Mouse (Mus musculus): ENCODE measurements around the gene G6pd2. TPM values are rescaled to one million over a fixed set of nuclear protein-coding genes. Genes with fewer than 3 reads are reported as not detected.

G6pd2 gene
- not detected in 2 replicates for total RNA-seq (2021)
- long read RNA-seq = 0 reads

DNA sequence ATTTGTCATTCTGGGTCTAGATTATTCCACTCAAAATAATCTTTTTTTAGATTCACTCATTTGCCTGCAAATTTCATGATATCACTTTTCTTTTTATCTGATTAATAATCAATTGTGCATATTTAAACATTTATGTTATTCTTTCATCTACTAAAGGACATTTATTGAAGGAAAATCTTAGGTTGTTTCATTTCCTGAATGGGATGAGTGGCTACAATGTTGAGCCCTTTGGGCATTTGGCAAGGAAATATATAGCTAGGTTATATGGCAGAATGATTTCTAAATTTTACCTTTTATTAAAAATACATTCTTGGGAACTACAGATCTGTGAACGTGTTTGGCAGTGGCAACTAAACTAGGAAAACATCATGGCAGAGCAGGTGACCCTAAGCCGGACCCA lies at the start of gene G6pd2:
G6pd2 (plus strand) TSS at position 301 of the 400 bp plus-strand sequence.
- DNase-seq = no peak

DNA sequence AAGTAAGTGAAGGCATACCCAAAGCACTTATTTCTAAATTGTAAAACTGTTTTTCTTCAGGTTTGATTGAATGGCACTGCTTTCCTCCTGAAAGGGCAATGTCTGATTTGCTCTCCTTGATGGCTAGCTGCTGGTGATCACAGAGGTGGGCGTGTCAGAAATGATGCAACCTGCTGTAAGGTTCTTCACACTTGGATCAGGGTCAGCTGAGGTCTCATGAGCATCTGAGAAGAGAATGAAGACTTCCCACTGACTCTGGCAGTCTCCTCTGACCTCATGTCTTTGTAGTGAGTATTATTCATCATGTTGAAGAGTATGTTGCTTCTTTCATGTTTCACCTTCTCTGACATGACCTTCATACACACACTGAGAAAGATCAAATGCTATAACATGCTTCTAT lies 44.4 kb upstream of the G6pd2 start:
- DNase-seq = no peak

DNA sequence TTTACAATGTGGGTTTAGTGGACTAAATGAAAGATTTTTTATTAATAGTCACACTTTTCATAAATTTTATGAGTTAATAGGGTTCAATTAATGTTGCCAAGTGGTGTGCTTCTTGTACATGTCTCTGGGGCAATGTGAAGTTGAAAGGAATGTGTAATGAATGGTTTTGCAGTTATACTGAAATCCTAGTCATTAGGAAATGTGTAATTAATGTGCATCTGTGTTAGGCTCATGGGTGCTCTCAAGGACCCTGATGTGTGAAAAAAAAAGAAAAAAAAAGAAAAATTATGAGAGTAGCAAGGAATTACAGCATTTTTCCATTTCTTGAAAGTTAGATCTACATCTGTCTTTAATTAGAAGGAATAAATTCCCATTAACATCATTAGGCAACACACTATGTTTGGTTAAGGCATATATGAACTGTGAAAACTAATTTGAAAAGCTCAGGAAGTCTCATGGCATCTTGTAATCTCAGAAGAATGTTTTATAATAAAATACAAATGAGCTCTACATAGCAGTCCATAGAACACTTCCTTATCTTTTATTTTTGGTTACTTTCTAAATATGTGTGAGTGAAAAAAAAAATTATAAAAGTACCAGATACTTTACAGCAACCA lies 24.4 kb downstream of the G6pd2 start:
- DNase-seq = no peak

DNA sequence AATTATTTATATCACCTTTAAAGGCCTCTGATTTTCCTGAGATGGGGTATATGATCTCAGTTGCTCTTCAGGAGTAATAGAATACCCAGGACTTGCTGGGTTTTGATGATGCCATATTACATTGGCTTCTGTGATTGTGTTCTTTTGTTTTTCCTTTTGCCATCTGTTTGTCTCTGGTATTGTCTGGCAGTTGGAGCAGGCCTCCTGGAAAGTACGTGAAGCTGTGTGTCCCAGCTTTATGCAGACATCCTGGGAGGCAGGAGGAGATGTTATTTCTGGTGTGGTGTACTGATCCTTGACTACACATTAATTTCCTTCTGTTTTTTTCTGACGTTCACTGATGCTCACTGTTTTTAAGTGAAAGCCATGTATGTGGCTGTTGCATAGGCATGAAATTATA lies 35.3 kb downstream of the G6pd2 start:
- DNase-seq = no peak

Measured in adrenal gland, postnatal 25 days (tissue).